17 mouse cellular contexts compared by ENCODE assay signal in genomic region chr7:119607796-119608515, GRCm38 (mm10). TPM values are rescaled to one million over a fixed set of nuclear protein-coding genes. Genes with fewer than 3 reads are reported as not detected.
"Had no signal": no experiment of that assay in that cellular context is flagged by ENCODE, and none has a peak within 500 bp of the region (broad histone marks: within the 10 kb centered on the region; RNA-seq: fewer than 3 reads in every experiment).

No protein-coding gene starts in this region.

- H3K4me2 ChIP-seq: intestine, embryonic 15.5 days; limb, embryonic 13.5 days; neural tube, embryonic 15.5 days had no signal

- ATAC-seq: intestine, embryonic 15.5 days had no signal

- H3K9ac ChIP-seq: intestine, embryonic 15.5 days; limb, embryonic 13.5 days; liver, embryonic 14.5 days; neural tube, embryonic 15.5 days had no signal

- H3K36me3 ChIP-seq: intestine, embryonic 15.5 days; limb, embryonic 13.5 days; midbrain, embryonic 10.5 days; neural tube, embryonic 15.5 days had no signal

- H3K27ac ChIP-seq: intestine, embryonic 15.5 days; layer of hippocampus, adult 2 months; limb, embryonic 13.5 days; liver, embryonic 14.5 days; midbrain, embryonic 10.5 days; neural tube, embryonic 15.5 days had no signal

- DNase-seq: kidney, postnatal 10 days; kidney, postnatal 4 days; left cerebral cortex, postnatal 4 days; midbrain, embryonic 14.5 days; thymus, adult 18-20 months; thymus, postnatal 14 days had no signal

- H3K4me1 ChIP-seq: intestine, embryonic 15.5 days; limb, embryonic 13.5 days; midbrain, embryonic 10.5 days; neural tube, embryonic 15.5 days had no signal

- H3K4me3 ChIP-seq: intestine, embryonic 15.5 days; layer of hippocampus, adult 2 months; limb, embryonic 13.5 days; midbrain, embryonic 10.5 days; myocyte; neural tube, embryonic 15.5 days had no signal

- H3K27me3 ChIP-seq: intestine, embryonic 15.5 days; limb, embryonic 13.5 days; neural tube, embryonic 15.5 days had no signal

- H3K9me3 ChIP-seq: intestine, embryonic 15.5 days; limb, embryonic 13.5 days; midbrain, embryonic 10.5 days; neural tube, embryonic 15.5 days had no signal

RNA-seq across cellular contexts. Expression of gene Acsm1, which starts 1.1 kb away (rescaled TPM):
- total RNA-seq: layer of hippocampus, adult 2 months; layer of hippocampus, postnatal 10 days; left cerebral cortex, adult 18-20 months; left cerebral cortex, postnatal 10 days; left cerebral cortex, postnatal 4 days had no signal
- polyA plus RNA-seq: limb, embryonic 13.5 days; midbrain, embryonic 10.5 days; midbrain, embryonic 14.5 days; myocyte; neural tube, embryonic 11.5 days; neural tube, embryonic 15.5 days had no signal

RNA-seq across cellular contexts. Expression of gene Acsm2, which starts 53.8 kb away (rescaled TPM):
- total RNA-seq: layer of hippocampus, adult 2 months; layer of hippocampus, postnatal 10 days; left cerebral cortex, adult 18-20 months; left cerebral cortex, postnatal 10 days; left cerebral cortex, postnatal 4 days had no signal
- polyA plus RNA-seq: intestine, embryonic 15.5 days; limb, embryonic 13.5 days; liver, embryonic 14.5 days; midbrain, embryonic 10.5 days; midbrain, embryonic 14.5 days; myocyte; neural tube, embryonic 11.5 days; neural tube, embryonic 15.5 days had no signal
